Mouse (Mus musculus): ENCODE measurements around the gene Hes3. TPM values are rescaled to one million over a fixed set of nuclear protein-coding genes. Genes with fewer than 3 reads are reported as not detected.

The Hes3 gene
- polyA plus RNA-seq, 1 experiment: 55.1 TPM

DNA sequence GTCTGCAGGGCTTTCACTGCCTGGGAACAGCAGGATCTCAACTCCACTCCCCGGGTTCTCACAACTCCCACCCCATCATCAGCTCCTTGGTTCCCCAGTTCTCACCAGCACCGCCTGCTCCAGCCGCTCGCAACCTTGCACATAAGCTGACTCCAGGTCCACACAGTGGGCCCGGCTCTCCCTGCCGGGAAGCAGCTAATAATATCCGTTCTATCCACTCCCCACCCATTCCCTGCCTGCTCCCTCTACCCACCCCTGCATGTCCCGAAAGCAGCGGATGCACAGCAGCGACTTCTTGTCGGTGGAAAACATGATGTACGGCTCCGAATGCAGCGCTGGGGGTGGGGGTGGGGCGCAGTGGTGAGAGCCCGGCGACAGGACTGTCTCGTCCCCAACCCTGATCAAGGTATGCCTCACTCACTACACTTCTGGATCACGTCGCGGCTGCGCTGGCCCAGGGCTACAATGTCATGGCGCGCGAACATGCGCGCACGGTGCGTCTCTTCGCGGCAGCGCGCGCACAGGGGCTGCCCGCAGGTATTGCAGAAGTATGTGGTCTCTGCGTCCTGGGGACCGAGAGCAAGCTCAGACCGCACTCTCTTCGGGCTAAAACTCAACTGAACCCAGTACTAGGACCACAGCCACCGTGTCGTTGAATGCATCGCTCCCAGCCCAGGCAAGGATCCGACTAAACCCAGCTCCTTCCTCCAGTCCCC, 24.2 kb upstream of the Hes3 start:
- Histone ChIP-seq H3K4me3 (replicated peaks; ENCODE audit: insufficient read depth, low read depth, low read length) (peak overlapping the region; percentile 23), H3K27ac (ENCODE audit: insufficient read depth, low read length) (no peak overlapping the region), H3K27me3 (ENCODE audit: control insufficient read depth, insufficient read depth, low read length) (no peaks in the 10 kb centered on the region; the same call in 1 of the 2 replicates), H3K4me1 (ENCODE audit: control insufficient read depth, insufficient read depth, low read length) (peaks cover 4% of the 10 kb centered on the region; the same call in 1 of the 2 replicates)
- TF ChIP-seq CTCF (IDR thresholded peaks at IDR 0.05; ENCODE audit: borderline replicate concordance, insufficient read depth, low read depth, low read length) (no peak), POLR2A (IDR thresholded peaks at IDR 0.05; ENCODE audit: borderline replicate concordance, insufficient read depth, low read length) (no peak)
- DNase-seq: no peak
- 4% methylated on average over 43 of the region's 43 CpGs for WGBS

DNA sequence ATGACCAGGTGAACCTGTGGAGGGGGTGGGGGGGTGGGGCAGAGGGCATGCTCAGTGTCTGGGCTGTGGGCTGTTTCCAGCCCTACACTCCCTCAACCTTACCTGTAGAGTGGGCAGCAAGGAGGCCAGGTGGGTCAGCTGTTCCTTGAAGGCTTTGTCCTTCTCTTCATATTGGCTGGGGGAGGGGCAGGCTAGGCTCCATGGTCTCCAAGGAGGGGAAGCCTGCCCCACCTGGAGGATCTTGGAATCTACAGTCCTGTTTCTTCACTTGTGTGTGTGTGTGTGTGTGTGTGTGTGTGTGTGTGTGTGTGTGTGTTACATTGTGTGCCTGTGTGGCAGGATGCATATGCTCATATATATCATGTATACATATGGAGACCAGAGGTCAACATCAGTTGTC, 22.5 kb upstream of the Hes3 start:
- Histone ChIP-seq H3K4me3 (replicated peaks; ENCODE audit: insufficient read depth, low read depth, low read length) (no peak overlapping the region), H3K4me1 (ENCODE audit: control insufficient read depth, insufficient read depth, low read length) (peaks cover 4% of the 10 kb centered on the region; the same call in 1 of the 2 replicates), H3K27me3 (ENCODE audit: control insufficient read depth, insufficient read depth, low read length) (no peaks in the 10 kb centered on the region; the same call in 1 of the 2 replicates)

DNA sequence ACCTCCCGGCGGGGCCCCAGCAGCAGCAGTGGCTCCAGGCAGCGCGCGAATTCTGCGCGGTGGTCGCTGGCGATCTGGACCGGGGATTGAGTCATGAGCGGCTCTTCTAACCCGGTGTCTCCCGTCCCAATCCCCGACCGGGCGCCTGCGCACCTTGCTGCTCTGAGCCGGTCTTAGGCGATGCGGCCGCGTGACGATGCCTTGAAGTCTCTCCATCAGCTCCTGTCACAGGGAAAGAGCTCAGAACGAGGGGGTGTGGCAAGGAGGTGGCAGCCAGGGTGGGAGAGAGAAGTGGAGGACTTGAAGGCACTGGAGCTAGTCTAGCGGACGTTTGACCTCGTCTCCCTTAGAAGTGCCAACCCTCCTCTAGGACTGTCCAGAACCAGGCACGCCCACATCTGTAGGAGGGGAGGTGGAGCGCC, 21.8 kb upstream of the Hes3 start:
- TF ChIP-seq CTCF (IDR thresholded peaks at IDR 0.05; ENCODE audit: borderline replicate concordance, insufficient read depth, low read depth, low read length) (no peak), POLR2A (IDR thresholded peaks at IDR 0.05; ENCODE audit: borderline replicate concordance, insufficient read depth, low read length) (no peak)
- Histone ChIP-seq H3K4me3 (replicated peaks; ENCODE audit: insufficient read depth, low read depth, low read length) (peak overlapping the region; percentile 3), H3K27ac (ENCODE audit: insufficient read depth, low read length) (no peak overlapping the region), H3K4me1 (ENCODE audit: control insufficient read depth, insufficient read depth, low read length) (peaks cover 4% of the 10 kb centered on the region; the same call in 1 of the 2 replicates), H3K27me3 (ENCODE audit: control insufficient read depth, insufficient read depth, low read length) (no peaks in the 10 kb centered on the region; the same call in 1 of the 2 replicates)
- WGBS: 3% methylated on average over 29 of the region's 29 CpGs
- DNase-seq: no peak

More for the DNA sequence above, 22.5 kb upstream of the Hes3 start:
- DNase-seq: no peak
- no peak for TF ChIP-seq CTCF (IDR thresholded peaks at IDR 0.05; ENCODE audit: borderline replicate concordance, insufficient read depth, low read depth, low read length)
- TF ChIP-seq POLR2A (IDR thresholded peaks at IDR 0.05; ENCODE audit: borderline replicate concordance, insufficient read depth, low read length): no peak
- H3K27ac ChIP-seq (ENCODE audit: insufficient read depth, low read length): no peak overlapping the region

DNA sequence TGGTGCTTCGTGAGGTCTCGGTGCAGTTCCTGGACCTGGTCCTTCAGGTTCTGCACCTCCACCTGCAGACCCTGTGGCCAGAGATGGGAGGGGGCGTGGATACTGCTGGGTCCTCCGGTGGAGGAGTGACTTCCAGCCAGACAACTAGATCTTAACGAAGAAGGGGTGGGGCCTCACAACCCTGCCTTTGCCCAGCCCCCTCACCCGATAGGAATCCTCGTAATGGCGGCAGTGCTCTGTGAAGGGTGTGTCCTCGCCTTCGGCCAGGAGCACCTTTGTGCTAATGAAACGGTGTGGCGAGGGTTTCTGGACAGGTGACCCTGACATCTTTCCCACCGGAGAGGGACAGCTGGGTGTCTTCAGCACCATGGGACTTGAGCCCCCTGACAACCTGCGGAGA, 20.7 kb upstream of the Hes3 start:
- H3K4me3 ChIP-seq (replicated peaks; ENCODE audit: insufficient read depth, low read depth, low read length): no peak overlapping the region

DNA sequence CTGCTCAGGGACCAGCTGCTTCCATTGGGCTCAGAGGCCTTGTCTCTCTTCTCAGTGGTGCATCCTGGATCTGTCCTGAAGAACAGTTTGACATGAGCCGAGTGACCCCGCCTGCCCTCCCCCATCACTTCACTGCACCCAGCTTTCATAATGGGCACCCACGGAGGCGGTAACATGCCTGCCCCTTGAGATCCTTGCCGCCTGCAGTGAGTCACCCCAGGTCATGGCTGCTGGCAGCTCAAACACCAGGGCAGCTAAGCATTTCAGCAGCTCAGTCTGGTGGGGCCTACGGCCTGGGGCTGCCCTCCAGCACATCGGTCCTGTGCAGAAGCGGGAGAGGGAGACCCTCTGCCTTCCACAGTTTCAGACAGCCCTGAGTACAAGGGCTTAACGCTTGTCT, 16.1 kb upstream of the Hes3 start:
- H3K27me3 ChIP-seq (ENCODE audit: control insufficient read depth, insufficient read depth, low read length): no peaks in the 10 kb centered on the region; the same call in 1 of the 2 replicates
- 79% methylated on average over 9 of the region's 9 CpGs for WGBS
- no peak for TF ChIP-seq CTCF (IDR thresholded peaks at IDR 0.05; ENCODE audit: borderline replicate concordance, insufficient read depth, low read depth, low read length)
- H3K4me1 ChIP-seq (ENCODE audit: control insufficient read depth, insufficient read depth, low read length): peaks cover 27% of the 10 kb centered on the region
- DNase-seq: no peak
- no peak overlapping the region for H3K27ac ChIP-seq (ENCODE audit: insufficient read depth, low read length)
- H3K4me3 ChIP-seq (replicated peaks; ENCODE audit: insufficient read depth, low read depth, low read length): no peak overlapping the region

More for the DNA sequence above, 20.7 kb upstream of the Hes3 start:
- TF ChIP-seq CTCF (IDR thresholded peaks at IDR 0.05; ENCODE audit: borderline replicate concordance, insufficient read depth, low read depth, low read length) (no peak), POLR2A (IDR thresholded peaks at IDR 0.05; ENCODE audit: borderline replicate concordance, insufficient read depth, low read length) (no peak)
- no peak overlapping the region for H3K27ac ChIP-seq (ENCODE audit: insufficient read depth, low read length)
- 35% methylated on average over 14 of the region's 14 CpGs for WGBS
- no peaks in the 10 kb centered on the region; the same call in 1 of the 2 replicates for H3K27me3 ChIP-seq (ENCODE audit: control insufficient read depth, insufficient read depth, low read length)
- H3K4me1 ChIP-seq (ENCODE audit: control insufficient read depth, insufficient read depth, low read length): peaks cover 4% of the 10 kb centered on the region; the same call in 1 of the 2 replicates
- DNase-seq: no peak

DNA sequence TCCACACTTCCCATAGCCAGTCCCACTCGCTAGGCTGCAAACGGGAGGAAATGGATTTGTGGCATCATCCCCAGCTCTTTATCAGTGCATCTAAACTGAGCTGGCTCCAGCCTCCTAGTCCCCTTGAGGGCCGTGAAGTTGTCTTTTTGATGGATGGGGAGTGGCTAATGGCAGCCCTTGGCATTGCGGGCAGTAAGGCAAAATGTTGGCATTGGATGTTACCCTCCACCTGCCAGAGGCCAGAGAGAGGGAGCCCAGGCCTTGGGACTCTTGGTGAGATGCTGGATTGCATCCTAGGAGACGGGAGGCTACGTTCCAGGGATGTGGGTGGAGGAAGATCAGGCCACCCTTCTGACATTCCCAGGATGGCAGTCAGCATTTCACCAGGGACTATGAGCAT, 14.5 kb upstream of the Hes3 start:
- Histone ChIP-seq H3K27me3 (ENCODE audit: control insufficient read depth, insufficient read depth, low read length) (no peaks in the 10 kb centered on the region; the same call in 1 of the 2 replicates), H3K4me1 (ENCODE audit: control insufficient read depth, insufficient read depth, low read length) (peaks cover 41% of the 10 kb centered on the region), H3K4me3 (replicated peaks; ENCODE audit: insufficient read depth, low read depth, low read length) (no peak overlapping the region), H3K27ac (ENCODE audit: insufficient read depth, low read length) (0 out of 2 replicates have a peak overlapping the region, but pooled peaks have one; percentile 4)
- 34% methylated on average over 6 of the region's 6 CpGs for WGBS
- DNase-seq: no peak
- TF ChIP-seq POLR2A (IDR thresholded peaks at IDR 0.05; ENCODE audit: borderline replicate concordance, insufficient read depth, low read length) (no peak), CTCF (IDR thresholded peaks at IDR 0.05; ENCODE audit: borderline replicate concordance, insufficient read depth, low read depth, low read length) (no peak)

DNA sequence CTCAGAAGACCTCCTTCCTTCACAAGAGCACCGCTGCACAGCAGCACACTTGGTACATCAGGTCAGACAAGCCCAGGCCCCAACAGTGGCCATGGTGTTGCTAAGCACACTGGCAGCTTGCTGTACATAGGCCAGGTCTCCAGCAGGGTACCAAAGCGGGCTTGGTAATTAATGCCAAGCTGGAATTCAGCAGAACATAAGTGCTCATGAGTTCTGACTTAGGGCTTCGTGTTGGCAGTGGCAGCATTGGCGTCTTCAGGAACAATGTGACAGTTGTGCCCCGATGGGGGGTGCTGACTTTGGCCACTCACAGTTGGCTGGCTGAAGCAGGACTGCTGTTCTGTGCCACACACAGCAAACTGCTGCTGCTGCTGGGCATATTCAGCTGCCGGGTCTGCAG, 13.2 kb upstream of the Hes3 start:
- TF ChIP-seq POLR2A (IDR thresholded peaks at IDR 0.05; ENCODE audit: borderline replicate concordance, insufficient read depth, low read length): no peak
- no peak for TF ChIP-seq CTCF (IDR thresholded peaks at IDR 0.05; ENCODE audit: borderline replicate concordance, insufficient read depth, low read depth, low read length)
- WGBS: 19% methylated on average over 6 of the region's 6 CpGs
- Histone ChIP-seq H3K4me3 (replicated peaks; ENCODE audit: insufficient read depth, low read depth, low read length) (no peak overlapping the region), H3K27ac (ENCODE audit: insufficient read depth, low read length) (no peak overlapping the region), H3K27me3 (ENCODE audit: control insufficient read depth, insufficient read depth, low read length) (no peaks in the 10 kb centered on the region; the same call in 1 of the 2 replicates), H3K4me1 (ENCODE audit: control insufficient read depth, insufficient read depth, low read length) (peaks cover 41% of the 10 kb centered on the region)
- no peak for DNase-seq

DNA sequence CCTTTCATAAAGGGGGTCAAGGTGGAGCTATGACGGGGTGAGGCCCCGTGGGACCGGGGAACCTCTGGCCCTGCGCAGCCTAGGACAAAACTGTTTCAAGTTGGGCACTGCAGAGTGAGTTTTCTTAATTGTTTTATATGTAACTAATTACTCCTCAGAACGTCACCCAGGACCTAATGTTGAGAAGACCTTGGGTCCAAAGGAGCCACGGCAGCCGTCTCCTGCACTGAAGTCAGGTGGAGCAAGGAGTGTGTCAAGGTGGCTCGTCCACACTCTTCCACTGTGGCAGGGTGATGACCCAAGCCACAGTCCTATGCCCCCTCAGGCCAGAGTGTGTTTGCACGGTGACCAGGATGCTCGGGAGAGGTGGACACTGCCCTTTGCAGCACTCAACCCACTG, 11.7 kb upstream of the Hes3 start:
- TF ChIP-seq CTCF (IDR thresholded peaks at IDR 0.05; ENCODE audit: borderline replicate concordance, insufficient read depth, low read depth, low read length) (no peak), POLR2A (IDR thresholded peaks at IDR 0.05; ENCODE audit: borderline replicate concordance, insufficient read depth, low read length) (no peak)
- Histone ChIP-seq H3K27me3 (ENCODE audit: control insufficient read depth, insufficient read depth, low read length) (no peaks in the 10 kb centered on the region; the same call in 1 of the 2 replicates), H3K27ac (ENCODE audit: insufficient read depth, low read length) (no peak overlapping the region), H3K4me3 (replicated peaks; ENCODE audit: insufficient read depth, low read depth, low read length) (no peak overlapping the region), H3K4me1 (ENCODE audit: control insufficient read depth, insufficient read depth, low read length) (peaks cover 48% of the 10 kb centered on the region)
- 93% methylated on average over 10 of the region's 10 CpGs for WGBS
- no peak for DNase-seq
